Mouse (Mus musculus) forebrain, embryonic 13.5 days (tissue): ENCODE measurements around the gene Eef1g. TPM values are rescaled to one million over a fixed set of nuclear protein-coding genes. Genes with fewer than 3 reads are reported as not detected.

Experiments
- ATAC-seq: fragments of 200-750 bp; cut with Nextera tagmentation; 2 replicates; pipeline ENCODE4 v1.8.0; 2017
- H3K27ac ChIP-seq: fragments of 300-500 bp; sonication (generic); 2 replicates; pipeline ENCODE4 v1.5.1; 2015; ENCODE audit warnings: inconsistent platforms, mild to moderate bottlenecking, moderate library complexity
- H3K27me3 ChIP-seq: fragments of 300-500 bp; sonication (generic); 2 replicates; pipeline ENCODE4 v1.6.1; 2015; ENCODE audit warnings: mild to moderate bottlenecking, inconsistent platforms
- H3K36me3 ChIP-seq: fragments of 300-500 bp; sonication (generic); 2 replicates; pipeline ENCODE4 v1.6.1; 2015; ENCODE audit warnings: mild to moderate bottlenecking, inconsistent platforms; ENCODE audit not compliant: poor library complexity, severe bottlenecking
- H3K4me1 ChIP-seq: fragments of 300-500 bp; sonication (generic); 2 replicates; pipeline ENCODE4 v1.6.1; 2015; ENCODE audit warnings: inconsistent platforms
- H3K4me2 ChIP-seq: fragments of 300-500 bp; sonication (generic); 2 replicates; pipeline ENCODE4 v1.6.1; 2015; ENCODE audit warnings: inconsistent platforms, mild to moderate bottlenecking, moderate library complexity
- H3K4me3 ChIP-seq: fragments of 300-500 bp; sonication (generic); 2 replicates; pipeline ENCODE4 v1.5.1; 2015; ENCODE audit warnings: mild to moderate bottlenecking, inconsistent platforms
- H3K9ac ChIP-seq: fragments of 300-500 bp; sonication (generic); 2 replicates; pipeline ENCODE4 v1.6.1; 2015; ENCODE audit warnings: mild to moderate bottlenecking, inconsistent platforms
- H3K9me3 ChIP-seq: fragments of 300-500 bp; sonication (generic); replicated peaks from 2 replicates; pipeline ENCODE4 v1.6.1; 2016; ENCODE audit warnings: inconsistent platforms
- WGBS: fragments of 180-500 bp; shearing (Covaris S2); methylation state at CpG from one replicate; pipeline ENCODE4 v1.1.7; 2015; 5-methylcytosine and 5-hydroxymethylcytosine counted together
- polyA plus RNA-seq: library from polyadenylated mRNA; unstranded; fragments of >200 nt; fragmentation: Nextera tagmentation; extraction: Ambion mirVana; gene quantifications from 2 replicates; pipeline ENCODE4 v1.2.1, GENCODE M21; 2015

The Eef1g gene
- polyA plus RNA-seq, 1 experiment from 2014 or later: 373 TPM

DNA sequence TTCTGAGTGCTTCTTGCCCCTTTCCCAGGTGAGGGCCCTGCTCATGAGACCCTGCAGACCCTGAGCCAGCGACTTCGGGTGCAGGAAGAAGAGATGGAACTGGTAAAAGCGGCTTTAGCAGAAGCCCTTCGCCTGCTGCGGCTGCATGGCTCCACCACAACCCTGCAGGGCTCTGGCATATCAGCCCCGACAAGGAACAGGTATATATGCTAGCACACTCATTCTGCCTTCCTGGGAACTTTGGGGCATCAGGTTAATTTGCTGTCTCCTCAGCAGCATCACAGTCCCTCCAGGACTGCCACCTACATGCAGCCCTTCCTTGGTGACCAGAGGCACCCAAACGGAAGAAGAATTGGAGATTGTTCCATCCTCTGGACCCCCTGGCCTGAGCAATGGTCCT lies 36.1 kb upstream of the Eef1g start:
- Histone ChIP-seq H3K4me2 (peak overlapping the region; percentile 76), H3K36me3 (peaks cover 41% of the 10 kb centered on the region), H3K27me3 (peaks cover 11% of the 10 kb centered on the region), H3K4me3 (0 out of 2 replicates have a peak overlapping the region, but pooled peaks have one; percentile 56), H3K4me1 (peaks cover 20% of the 10 kb centered on the region), H3K9ac (peak overlapping the region; percentile 28; the same call in 1 of the 2 replicates), H3K27ac (no peak overlapping the region), H3K9me3 (no peaks in the 10 kb centered on the region)
- WGBS: 83% methylated on average over 7 of the region's 7 CpGs
- ATAC-seq: no peak

DNA sequence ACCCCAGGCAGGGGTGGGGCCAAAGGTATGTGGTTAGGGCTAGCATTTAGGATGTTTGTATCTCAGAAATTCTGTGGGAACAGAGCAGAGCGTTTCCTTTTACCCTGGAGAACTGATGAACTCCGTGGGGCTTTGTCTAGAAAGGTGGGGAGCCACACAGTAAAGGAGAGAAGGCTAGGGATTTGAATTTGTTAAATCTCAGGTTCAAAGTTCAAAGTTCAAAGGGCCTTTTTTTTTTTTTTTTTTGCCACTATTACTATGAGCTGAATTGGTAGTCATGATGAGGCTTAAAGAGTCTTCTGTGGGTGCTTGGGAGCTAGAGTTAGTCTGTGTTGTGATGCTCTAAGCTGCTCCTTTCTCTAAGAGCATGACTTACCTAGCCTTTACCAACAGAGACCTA lies 30.1 kb upstream of the Eef1g start:
- 88% methylated on average over 2 of the region's 2 CpGs for WGBS
- H3K4me1 ChIP-seq: peaks cover 7% of the 10 kb centered on the region
- H3K36me3 ChIP-seq: peaks cover 22% of the 10 kb centered on the region; the same call in 1 of the 2 replicates
- H3K27ac ChIP-seq: no peak overlapping the region
- H3K9me3 ChIP-seq: no peaks in the 10 kb centered on the region
- no peak for ATAC-seq
- no peak overlapping the region for H3K4me2 ChIP-seq
- H3K27me3 ChIP-seq: no peaks in the 10 kb centered on the region
- H3K4me3 ChIP-seq: no peak overlapping the region
- H3K9ac ChIP-seq: no peak overlapping the region

DNA sequence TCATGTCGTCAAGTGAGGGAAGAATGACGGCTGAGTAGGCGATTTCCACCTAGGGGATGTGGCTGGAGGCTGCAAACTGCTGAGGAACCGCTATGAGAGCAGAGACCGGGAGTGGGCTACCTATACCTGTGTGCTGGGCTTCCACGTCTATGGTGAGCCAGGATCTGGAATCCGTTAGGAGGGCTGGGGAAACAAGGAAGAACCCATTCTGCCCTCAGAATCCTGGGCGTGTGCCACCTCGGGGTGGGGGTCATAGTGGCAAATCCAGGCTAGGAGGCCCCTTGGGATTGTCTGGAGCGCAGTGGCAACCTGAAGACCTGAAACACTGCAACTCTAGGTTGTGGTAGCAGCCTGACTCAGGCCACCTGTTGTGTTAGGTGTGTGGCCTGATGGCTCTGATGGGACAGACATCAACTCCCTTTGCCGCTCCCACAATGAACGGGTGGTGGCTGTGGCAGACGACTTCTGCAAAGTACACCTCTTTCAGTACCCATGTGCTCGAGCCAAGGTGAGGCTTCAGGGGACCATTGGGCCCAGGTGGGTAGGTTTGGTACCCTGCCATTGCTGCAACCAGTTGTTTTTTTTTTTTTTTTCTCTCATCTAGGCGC lies 26.2 kb upstream of the Eef1g start:
- Histone ChIP-seq H3K4me2 (peak overlapping the region; percentile 72), H3K9ac (peak overlapping the region; percentile 99; the same call in 1 of the 2 replicates), H3K27me3 (no peaks in the 10 kb centered on the region), H3K27ac (no peak overlapping the region), H3K9me3 (no peaks in the 10 kb centered on the region), H3K4me1 (peaks cover 35% of the 10 kb centered on the region), H3K4me3 (peak overlapping the region; percentile 85; the same call in 1 of the 2 replicates), H3K36me3 (peaks cover 27% of the 10 kb centered on the region)
- 82% methylated on average over 15 of the region's 15 CpGs for WGBS
- ATAC-seq: no peak; the same call in 1 of the 2 replicates

DNA sequence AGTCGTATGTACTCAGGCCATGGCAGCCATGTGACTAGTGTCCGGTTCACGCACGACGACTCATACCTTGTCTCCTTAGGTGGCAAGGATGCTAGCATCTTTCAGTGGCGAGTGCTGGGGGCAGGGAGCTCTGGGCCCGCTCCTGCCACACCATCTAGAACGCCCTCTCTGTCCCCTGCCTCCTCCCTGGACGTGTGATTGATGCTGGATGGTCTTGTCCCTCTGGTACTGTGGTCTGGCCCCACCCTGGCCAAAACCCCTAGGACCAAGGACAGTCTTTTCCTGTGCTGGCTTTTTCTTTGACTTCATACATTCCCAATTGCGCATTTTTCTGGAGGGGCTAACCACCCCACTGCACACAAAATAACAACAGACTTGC lies 25.7 kb upstream of the Eef1g start:
- peaks cover 32% of the 10 kb centered on the region for H3K36me3 ChIP-seq
- peak overlapping the region; percentile 85 for H3K4me3 ChIP-seq
- no peaks in the 10 kb centered on the region for H3K27me3 ChIP-seq
- no peaks in the 10 kb centered on the region for H3K9me3 ChIP-seq
- ATAC-seq: peak; percentile 16; the same call in 1 of the 2 replicates
- H3K9ac ChIP-seq: peak overlapping the region; percentile 99
- 32% methylated on average over 10 of the region's 10 CpGs for WGBS
- peak overlapping the region; percentile 97 for H3K27ac ChIP-seq
- peak overlapping the region; percentile 72 for H3K4me2 ChIP-seq
- peaks cover 35% of the 10 kb centered on the region for H3K4me1 ChIP-seq

DNA sequence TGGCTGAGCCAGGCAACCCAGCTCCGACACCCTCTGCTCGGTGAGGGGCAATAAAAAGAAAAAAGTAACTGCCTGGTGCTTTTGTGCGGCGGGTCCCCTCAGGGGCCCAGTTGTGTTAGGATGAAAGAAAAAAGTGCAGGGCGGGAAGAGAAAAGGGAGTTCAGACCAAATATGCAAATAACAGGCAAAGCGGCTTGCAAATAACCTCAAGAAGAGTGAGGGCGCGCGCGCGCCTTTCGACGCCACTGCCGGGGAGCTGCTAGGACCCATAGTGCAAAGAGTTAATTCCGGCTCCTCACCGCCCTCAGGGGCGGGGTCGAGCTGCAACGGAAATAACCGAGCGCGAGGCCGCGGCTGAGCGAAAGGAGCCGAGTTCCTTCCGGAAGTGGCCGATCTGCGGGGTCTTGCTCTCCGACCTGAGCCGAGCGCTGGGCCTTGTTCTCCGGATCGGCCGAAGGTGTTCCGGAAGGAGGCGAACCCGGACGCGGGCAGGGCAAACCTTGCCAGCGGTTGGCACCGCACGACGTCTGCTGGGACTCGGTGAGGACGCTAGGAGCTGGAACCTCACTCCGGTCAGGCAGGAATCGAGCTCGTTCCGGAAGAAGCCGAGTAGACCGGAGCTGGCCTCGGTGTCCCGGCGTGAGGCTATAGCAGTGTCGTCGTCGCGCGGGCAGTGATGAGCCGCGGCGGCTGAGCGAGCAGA lies 25.2 kb upstream of the Eef1g start, which contains the start of gene Mta2:
Mta2 (plus strand) TSS at position 361 of the 703 bp plus-strand sequence.
- Histone ChIP-seq H3K9ac (peak within 1 kb of the TSS; percentile 99), H3K36me3 (peaks cover 33% of the 10 kb centered on the region), H3K4me2 (peak within 1 kb of the TSS; percentile 72), H3K27me3 (no peaks in the 10 kb centered on the region), H3K9me3 (no peaks in the 10 kb centered on the region), H3K4me3 (peak within 1 kb of the TSS; percentile 85), H3K4me1 (peaks cover 35% of the 10 kb centered on the region), H3K27ac (peak within 1 kb of the TSS; percentile 97)
- ATAC-seq: peak; percentile 94
- WGBS: under 1% methylated on average over 64 of the region's 64 CpGs

DNA sequence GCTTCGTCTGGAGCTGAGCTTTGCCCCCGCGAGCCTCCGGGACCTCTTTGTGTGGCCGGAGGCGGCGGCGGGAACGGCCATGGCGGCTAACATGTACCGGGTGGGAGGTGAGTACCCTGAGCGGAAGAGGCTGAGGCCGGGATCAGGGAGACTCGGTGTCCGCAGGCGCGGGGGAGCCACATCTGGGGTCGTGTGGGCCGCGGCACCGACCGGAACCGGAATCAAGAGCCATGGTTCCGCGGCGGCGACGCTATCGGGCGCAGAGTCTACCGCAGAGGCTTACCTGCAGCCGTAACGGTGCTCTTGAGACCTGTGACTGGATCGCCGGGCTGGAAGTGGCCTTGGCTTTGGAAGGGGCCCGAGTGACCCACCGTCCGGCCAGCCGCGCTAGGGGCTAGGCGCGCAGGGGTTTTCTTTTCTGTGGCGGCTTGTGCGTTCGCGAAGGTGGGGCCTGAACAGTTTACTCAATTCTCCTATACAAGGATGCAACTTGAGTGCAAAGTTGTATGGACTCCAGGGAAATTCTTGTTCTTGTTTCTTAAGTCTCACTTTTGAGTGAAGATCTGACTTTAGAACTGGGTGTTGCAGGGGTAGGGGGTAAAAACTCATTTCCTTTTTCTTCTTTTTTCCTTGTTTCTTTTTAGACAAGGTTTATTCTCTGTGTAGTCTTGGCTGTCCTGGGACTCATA lies 24.4 kb upstream of the Eef1g start:
- peak overlapping the region; percentile 85 for H3K4me3 ChIP-seq
- H3K9me3 ChIP-seq: no peaks in the 10 kb centered on the region
- WGBS: under 1% methylated on average over 45 of the region's 46 CpGs
- ATAC-seq: peak; percentile 33
- H3K9ac ChIP-seq: peak overlapping the region; percentile 99
- H3K27ac ChIP-seq: peak overlapping the region; percentile 97
- H3K27me3 ChIP-seq: no peaks in the 10 kb centered on the region
- H3K4me1 ChIP-seq: peaks cover 35% of the 10 kb centered on the region
- H3K36me3 ChIP-seq: peaks cover 38% of the 10 kb centered on the region
- peak overlapping the region; percentile 72 for H3K4me2 ChIP-seq

DNA sequence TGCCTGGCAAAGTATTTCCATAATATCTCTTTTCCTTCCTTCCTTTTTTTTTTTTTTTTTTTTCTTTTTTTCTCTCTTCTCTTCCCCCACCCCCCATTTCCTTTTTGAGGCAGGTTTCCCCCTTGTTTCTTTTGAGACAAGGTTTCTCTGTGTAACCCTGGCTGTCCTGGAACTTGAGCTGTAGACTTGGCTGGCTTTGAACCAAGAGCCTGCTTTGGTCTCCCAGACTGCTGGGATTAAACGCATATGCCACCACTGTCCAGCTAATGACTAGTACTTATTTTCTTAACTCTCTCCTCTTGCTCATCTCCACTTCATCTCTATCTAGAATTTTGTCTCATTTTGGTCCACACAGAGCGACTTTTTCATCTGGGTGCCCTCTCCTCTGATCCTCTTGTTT lies 23.8 kb upstream of the Eef1g start:
- peaks cover 35% of the 10 kb centered on the region for H3K4me1 ChIP-seq
- ATAC-seq: no peak
- H3K4me3 ChIP-seq: peak overlapping the region; percentile 85
- H3K9ac ChIP-seq: peak overlapping the region; percentile 99
- H3K4me2 ChIP-seq: peak overlapping the region; percentile 72
- WGBS: 69% methylated on average over 2 of the region's 2 CpGs
- no peaks in the 10 kb centered on the region for H3K9me3 ChIP-seq
- 0 out of 2 replicates have a peak overlapping the region, but pooled peaks have one; percentile 19 for H3K27ac ChIP-seq
- H3K36me3 ChIP-seq: peaks cover 41% of the 10 kb centered on the region
- no peaks in the 10 kb centered on the region for H3K27me3 ChIP-seq

DNA sequence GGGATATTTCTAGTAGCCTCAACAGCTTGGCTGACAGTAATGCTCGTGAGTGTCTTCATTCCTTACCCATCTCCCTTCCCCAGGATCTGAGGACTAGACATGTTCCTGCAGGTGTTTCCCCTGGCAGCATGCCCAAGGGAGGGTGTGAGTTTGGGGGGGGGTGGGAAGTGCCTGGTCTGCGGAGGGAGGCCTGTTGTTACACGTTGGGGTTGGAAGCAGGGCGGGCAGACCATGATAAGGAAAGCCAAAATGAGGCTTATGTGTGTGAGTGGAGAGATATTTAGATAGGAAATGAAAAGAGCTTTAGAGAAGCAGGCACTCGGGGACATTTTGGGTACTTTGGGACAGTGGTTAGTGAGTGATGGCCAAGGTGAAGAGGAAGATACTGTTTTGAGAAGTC lies 22.8 kb upstream of the Eef1g start:
- 65% methylated on average over 5 of the region's 5 CpGs for WGBS
- H3K4me2 ChIP-seq: peak overlapping the region; percentile 72
- H3K27me3 ChIP-seq: no peaks in the 10 kb centered on the region
- no peak for ATAC-seq
- H3K9ac ChIP-seq: peak overlapping the region; percentile 99
- peaks cover 35% of the 10 kb centered on the region for H3K4me1 ChIP-seq
- H3K27ac ChIP-seq: peak overlapping the region; percentile 25
- H3K9me3 ChIP-seq: no peaks in the 10 kb centered on the region
- H3K4me3 ChIP-seq: peak overlapping the region; percentile 85
- H3K36me3 ChIP-seq: peaks cover 51% of the 10 kb centered on the region

DNA sequence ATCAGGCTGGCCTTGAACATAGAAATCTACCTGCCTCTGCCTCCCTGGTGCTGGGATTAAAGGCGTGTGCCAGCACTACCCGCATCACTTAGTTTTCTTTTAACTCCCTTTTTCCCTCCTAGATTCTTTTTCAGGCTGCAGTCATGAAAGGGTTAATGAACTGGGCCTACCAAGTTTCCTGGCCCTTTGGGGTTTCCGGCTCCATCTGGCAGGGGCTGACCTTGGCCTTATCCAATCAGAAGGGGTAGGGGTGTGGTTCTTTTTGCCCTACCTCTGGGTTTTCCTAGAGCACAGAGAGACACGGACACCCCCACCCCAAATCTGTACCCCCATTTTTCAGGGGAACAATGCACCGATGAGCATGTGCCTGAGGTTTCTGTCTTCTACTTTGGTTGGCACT lies 22.1 kb upstream of the Eef1g start:
- peak overlapping the region; percentile 27; the same call in 1 of the 2 replicates for H3K9ac ChIP-seq
- no peak for ATAC-seq
- H3K4me3 ChIP-seq: peak overlapping the region; percentile 21
- no peaks in the 10 kb centered on the region for H3K9me3 ChIP-seq
- peak overlapping the region; percentile 44 for H3K4me2 ChIP-seq
- H3K4me1 ChIP-seq: peaks cover 35% of the 10 kb centered on the region
- peaks cover 58% of the 10 kb centered on the region for H3K36me3 ChIP-seq
- H3K27ac ChIP-seq: peak overlapping the region; percentile 11; the same call in 1 of the 2 replicates
- 36% methylated on average over 5 of the region's 5 CpGs for WGBS
- H3K27me3 ChIP-seq: no peaks in the 10 kb centered on the region

DNA sequence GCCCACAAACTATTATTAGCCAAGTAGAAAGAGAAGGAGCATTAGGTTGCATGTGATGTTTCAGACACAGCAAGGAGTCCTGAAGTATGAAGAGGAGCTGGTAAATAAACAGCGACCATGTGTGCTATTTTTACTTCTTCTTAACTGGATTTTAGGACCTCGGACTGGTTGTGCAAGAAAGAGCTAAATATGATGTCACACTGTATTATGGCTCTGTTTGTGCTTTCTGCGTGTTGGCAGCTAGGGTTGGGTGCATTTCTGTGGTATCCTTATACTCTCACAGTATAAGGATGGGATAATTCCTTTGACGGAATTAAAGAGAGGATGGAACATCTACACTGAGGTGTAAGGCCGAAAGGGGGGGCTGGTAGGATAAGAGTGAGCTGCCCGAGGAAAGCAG lies 21.6 kb upstream of the Eef1g start:
- no peaks in the 10 kb centered on the region for H3K27me3 ChIP-seq
- H3K36me3 ChIP-seq: peaks cover 63% of the 10 kb centered on the region
- peak overlapping the region; percentile 44 for H3K4me2 ChIP-seq
- H3K27ac ChIP-seq: peak overlapping the region; percentile 11; the same call in 1 of the 2 replicates
- H3K4me3 ChIP-seq: peak overlapping the region; percentile 21
- 82% methylated on average over 6 of the region's 6 CpGs for WGBS
- peak overlapping the region; percentile 27; the same call in 1 of the 2 replicates for H3K9ac ChIP-seq
- H3K4me1 ChIP-seq: peaks cover 35% of the 10 kb centered on the region
- no peaks in the 10 kb centered on the region for H3K9me3 ChIP-seq
- ATAC-seq: no peak

DNA sequence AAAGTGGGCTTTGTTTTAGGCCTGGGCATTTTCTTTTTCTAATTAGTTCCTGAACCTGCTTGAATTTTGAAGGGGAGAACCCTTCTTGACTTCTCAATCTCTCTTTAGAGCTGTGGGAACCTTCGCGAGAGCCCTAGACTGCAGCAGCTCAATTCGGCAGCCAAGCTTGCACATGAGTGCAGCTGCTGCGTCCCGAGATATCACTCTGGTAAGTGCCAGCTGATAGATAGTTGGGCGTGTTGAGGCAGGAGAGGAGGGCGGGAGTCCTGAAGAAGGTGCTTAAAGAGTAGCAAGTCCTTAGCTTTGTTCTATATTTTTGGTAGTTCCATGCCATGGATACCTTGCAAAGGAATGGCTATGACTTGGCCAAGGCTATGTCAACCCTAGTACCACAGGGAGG lies 19.9 kb upstream of the Eef1g start:
- 94% methylated on average over 7 of the region's 7 CpGs for WGBS
- peaks cover 79% of the 10 kb centered on the region for H3K36me3 ChIP-seq
- ATAC-seq: no peak

DNA sequence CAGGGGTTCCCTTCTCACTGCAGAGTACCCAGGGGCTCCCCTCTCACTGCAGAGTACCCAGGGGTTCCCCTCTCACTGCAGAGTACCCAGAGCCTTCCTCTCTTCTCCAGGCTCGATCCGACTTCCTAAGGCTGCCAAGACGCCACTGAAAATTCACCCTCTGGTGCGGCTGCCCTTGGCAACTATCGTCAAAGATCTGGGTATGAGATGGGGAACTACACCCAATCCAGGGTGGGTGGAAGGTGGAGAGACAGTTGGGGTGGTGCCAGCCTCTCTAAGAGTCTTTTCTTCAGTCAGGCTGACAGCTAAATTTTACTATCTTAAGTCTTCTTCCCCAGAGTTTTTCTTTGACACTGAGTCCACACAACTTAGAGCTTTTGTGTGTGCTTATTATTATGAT lies 16.7 kb upstream of the Eef1g start:
- H3K9ac ChIP-seq: no peak overlapping the region
- WGBS: 95% methylated on average over 5 of the region's 5 CpGs
- H3K27me3 ChIP-seq: no peaks in the 10 kb centered on the region
- no peak overlapping the region for H3K27ac ChIP-seq
- no peak overlapping the region for H3K4me3 ChIP-seq
- no peak overlapping the region for H3K4me2 ChIP-seq
- H3K9me3 ChIP-seq: no peaks in the 10 kb centered on the region
- no peak for ATAC-seq
- peaks cover 37% of the 10 kb centered on the region for H3K4me1 ChIP-seq
- peaks cover 72% of the 10 kb centered on the region for H3K36me3 ChIP-seq

More for the DNA sequence above, 19.9 kb upstream of the Eef1g start:
- Histone ChIP-seq H3K27ac (no peak overlapping the region), H3K4me1 (peaks cover 38% of the 10 kb centered on the region), H3K4me2 (no peak overlapping the region), H3K9me3 (no peaks in the 10 kb centered on the region), H3K4me3 (no peak overlapping the region), H3K27me3 (no peaks in the 10 kb centered on the region), H3K9ac (no peak overlapping the region)
